Mouse (Mus musculus) MEL-GATA-1-ER (cell line): Measurements from ENCODE around the gene Zfp706.

Source experiments
- DNase-seq: peaks from one replicate; pipeline ENCODE4 v3.0.0-alpha.2; 2012; ENCODE audit warnings: low read depth; ENCODE audit errors: extremely low read depth

The Zfp706 gene

DNA sequence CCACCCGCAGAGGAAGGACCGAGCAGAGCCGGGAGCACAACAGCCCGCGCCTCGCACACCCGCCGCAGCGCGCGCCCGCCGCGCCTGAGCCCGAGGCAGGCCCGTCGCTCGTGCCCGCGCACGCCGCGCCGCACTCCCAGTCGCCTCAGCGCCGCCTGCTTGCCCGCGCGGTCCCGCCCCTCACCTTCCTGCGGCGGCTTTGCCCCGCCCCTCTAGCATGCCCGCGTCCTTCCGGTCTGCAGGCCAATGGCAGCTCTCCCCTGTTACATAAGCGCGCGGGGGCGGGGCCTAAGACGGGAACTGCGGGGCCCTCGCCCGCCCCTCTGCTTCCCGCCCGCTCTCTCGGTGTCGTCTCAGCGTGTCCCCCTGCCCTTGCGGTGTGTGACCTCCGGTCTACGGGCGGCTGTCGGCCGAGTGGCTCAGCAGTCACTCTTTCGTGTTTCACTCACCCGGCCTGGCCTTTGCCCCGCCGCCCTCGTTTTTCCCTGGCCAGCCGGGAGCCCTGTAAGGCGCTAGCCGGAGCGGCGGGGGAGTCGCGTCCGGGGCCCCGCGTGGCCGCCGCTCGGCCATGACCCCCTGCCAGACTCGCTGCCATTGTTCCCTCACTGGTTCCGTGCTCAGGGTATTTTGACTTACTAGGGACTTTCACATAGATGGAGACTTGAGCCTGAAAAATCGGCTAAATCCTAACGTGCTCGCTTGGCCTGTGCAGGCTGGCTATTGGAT, at the start of gene Zfp706:
Zfp706 (minus strand) TSS at position 541 of the 726 bp plus-strand sequence.
- DNase-seq = peak; percentile 91

DNA sequence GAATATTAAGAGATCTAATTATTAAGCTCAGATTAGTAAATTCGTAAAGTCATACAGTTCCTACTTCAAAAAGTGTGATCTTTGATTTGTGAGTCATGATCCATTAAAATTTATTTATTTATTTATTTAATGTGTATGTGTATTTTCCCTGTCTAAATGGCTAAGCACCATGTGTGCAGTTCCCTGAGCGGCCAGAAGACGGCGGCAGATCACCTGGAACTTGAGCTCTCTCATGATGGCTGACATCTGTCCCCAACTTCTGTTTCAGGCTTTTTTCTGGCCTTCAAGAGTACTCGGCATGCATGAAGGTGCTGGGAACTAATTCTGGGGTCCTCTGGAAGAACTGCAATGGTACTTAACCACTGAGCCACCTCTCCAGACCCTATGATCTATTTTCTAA, 47.0 kb upstream of the Zfp706 start:
- DNase-seq = peak; percentile 32

DNA sequence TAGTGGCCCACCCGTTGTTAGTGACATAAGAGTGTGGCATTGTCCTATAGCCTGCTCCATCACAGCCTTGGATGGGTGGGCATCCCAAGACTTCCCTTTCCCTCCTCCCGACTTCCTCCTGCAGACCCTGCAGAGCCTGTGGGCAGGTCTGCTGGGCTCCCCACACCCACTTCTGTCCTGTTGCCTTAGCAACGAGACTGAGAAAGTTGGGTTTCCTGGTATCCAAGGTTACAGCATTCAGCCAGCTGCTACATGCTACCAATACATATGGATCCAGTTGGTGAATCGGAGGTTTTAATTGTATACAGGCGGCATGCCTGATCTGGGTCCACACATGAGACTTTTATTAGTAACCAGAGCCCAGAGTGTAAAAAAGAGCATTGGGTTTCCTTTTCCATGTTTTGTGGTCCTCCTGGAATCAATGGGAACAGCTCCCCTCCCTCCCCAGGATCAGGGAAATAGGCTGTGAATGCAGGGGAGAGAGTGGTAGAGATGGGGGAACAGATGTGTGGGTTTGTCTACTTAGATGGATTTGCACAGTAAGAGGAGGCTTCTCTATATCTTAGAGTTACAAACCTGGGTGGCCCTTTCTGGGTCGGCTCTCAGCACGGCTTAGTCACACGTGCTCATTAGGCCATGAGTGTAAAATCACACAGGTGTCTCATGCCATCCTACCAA, 45.7 kb upstream of the Zfp706 start:
- no peak for DNase-seq

DNA sequence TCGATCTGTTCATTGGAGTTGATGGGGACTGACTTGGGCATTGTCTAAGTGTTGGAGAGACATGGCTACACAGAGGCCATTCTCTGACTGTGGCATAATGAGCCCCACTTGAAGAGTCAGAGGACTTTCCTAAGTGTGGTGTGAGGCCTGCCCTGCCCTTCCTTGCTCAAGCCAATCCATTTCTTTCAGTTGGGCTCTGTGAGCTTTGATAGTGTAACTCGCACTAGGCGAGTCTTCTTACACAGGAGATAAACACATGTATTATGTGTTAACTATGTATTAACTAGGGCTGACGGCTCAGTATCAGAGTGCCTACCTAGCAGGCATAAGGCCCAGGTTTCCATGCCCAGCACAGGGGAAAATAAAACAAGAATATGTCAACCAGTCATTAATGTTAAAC, 39.8 kb upstream of the Zfp706 start:
- no peak for DNase-seq

DNA sequence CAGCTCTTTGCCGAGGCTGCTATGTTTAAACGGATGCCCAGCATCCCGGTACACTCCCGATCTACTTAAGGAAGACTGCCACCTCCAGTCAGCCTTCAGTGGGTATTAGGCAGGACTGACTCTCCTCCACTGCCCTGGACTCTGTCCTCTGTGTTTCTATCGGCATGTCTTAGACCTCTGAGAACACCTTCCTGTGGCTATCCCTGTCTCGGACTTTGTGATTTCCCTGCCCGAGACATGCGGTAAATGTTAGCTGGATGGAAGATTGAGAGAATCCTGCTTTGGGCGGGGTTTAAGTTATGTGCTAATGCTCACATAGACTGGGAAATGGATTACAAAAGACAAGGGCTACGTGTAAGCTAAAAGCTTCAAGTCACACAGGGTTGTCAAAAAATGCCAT, 39.0 kb upstream of the Zfp706 start:
- DNase-seq = no peak

DNA sequence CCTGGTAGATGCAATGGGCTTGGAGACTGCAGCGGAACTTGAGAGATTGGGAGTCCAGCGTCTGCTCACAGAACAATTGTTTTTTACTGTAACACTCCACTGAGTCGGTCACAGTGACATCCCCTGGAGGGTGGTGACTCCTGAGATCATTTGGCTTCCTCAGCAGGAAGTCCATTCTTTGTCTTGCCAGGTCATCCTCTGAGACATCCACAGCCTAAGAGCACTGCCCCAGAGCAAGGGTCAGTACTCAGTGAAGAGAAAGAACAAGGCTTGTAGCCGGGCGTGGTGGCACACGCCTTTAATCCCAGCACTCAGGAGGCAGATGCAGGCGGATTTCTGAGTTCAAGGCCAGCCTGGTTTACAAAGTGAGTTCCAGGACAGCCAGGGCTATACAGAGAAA, 38.6 kb upstream of the Zfp706 start:
- no peak for DNase-seq

DNA sequence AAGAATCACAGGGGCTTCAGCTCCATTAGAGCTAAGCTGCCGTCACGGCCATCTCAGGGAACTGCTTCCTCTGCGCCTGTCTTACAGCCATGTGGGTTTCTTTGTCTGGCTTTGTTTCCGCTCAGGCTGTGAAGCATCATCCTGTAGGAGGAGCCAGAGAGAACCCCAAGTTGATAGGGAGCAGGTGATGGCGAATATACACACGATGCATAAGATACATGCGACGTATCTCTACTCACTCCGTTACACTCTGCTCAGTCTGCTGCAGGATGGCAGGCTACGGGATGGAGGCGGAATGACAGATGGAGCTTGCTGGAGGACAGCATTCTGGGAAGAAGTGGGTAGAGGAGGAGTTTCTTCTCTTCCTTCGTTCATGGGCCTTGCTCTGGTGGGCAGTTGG, 37.9 kb upstream of the Zfp706 start:
- no peak for DNase-seq

DNA sequence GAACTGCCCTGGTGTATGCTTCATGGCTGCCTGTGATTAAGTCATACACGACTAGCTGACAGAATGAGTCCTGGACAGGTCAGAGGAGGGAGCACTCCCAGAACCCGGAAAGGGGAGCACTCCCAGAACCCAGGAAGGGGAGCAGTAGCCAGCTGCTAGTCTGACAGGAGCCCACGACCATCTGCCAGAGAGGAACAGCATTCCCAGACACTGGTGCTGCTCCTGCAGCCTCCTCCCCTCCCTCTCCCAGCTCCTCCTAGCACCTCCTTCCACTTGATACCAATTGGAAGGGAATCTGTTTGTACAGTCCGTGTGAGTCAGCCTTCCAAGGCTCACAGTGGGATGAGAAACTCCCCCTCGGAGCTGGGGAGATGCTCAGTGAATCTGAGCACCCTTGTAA, 35.0 kb upstream of the Zfp706 start:
- DNase-seq = no peak

DNA sequence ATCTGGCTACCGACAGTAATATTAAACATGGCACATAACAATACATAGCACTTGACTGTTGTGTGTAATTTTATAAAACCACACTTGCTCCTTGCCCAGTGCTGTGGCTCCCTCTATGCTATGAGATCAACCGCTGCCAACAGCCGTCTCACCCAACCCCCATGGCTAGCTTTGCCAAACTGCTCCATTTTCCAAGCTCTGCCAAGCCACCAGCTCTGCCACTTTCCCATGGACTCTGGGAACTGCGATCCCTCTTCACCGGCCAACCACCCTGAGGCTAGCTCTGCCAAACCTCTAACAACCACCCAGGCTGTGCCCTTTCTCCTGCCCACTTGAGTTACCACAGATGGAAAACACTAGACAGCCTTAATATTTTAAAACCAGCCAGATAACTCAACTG, 33.6 kb upstream of the Zfp706 start:
- no peak for DNase-seq

DNA sequence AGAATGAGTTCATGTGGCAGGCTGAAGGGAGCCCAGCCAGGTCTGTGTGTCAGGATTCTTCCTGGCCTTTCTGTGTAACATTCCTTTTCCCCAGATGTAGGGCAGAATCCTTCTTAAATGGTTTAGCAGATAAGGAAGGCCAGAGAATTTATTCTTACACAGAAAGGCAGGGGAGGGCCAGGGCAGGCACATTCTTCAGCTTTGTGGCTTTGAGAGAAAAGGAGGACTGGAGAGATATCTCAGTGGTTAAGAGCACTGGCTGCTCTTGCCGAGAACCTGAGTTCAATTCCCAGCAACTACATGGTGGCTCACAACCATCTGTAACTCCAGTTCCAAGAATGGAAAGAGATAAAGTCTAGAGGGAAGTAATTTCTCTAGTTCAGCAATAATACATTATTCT, 31.1 kb upstream of the Zfp706 start:
- DNase-seq = peak; percentile 94

DNA sequence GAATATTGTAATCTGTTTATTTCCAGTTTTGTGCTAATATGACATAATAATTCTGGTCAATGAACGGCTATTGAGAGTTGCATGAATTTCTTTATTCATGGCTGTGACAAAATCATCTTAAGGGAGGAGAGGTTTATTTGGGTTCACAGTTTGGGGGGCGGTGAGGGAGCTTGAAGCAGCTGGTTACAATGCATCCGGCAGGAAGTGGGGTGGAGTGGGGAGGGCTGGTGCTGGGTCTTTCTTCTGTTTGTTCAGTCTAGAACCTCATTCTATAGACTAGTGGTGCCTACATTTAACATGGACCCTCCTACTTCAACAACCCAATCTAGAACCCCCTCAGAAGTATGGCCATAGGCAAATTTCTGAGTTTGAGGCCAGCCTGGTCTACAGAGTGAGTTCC, 30.1 kb upstream of the Zfp706 start:
- no peak for DNase-seq

DNA sequence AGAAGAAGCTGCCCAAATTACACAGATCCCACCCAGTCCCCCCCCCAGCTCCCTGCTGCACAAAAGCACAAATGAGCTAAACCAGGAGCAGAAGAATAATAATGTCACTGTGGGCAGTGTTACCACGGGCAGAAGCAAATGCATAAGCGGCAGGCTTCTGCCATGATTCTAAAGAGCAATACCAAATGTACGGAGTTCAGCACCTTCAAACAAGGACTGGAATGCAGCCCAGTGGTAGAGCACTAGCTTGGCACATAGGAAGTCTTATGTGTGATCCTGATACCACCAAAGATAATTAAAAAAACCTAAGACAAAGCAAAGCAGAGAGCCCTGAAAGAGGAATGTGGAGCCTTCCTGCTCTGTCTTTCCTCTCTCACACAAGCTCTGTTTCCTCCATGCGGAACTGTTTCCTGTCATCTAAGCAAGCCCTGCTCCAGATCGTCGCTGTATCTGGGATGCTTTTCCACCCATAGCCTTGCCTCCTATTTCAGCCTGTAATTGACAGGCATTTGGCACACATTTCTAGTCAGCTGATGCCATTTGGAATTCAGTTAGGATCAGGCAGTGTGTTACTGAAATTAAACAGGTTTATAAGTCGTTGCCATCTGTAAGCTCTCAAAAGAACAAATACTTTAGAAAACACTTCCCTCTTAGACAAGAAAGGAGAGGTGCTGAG, 29.0 kb upstream of the Zfp706 start:
- no peak for DNase-seq

DNA sequence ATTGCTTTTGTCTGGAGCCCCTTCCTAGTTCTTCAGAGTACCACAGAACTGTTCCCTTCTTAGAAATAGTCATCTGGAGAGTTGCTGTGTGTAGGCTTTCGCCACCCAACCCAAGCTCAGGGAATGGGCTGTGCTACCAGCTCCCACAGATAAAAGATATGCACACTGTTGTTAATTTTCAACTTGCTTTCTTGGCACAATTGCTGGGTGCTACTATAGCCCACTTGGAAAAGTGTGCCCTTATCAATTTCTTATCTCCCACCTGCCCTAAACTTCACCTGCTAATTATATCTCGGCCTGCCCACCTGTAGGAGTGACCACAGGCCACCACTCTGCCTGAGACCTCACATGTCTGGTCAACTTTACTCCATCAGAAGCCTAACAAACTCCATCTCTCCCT, 26.6 kb upstream of the Zfp706 start:
- DNase-seq = no peak

DNA sequence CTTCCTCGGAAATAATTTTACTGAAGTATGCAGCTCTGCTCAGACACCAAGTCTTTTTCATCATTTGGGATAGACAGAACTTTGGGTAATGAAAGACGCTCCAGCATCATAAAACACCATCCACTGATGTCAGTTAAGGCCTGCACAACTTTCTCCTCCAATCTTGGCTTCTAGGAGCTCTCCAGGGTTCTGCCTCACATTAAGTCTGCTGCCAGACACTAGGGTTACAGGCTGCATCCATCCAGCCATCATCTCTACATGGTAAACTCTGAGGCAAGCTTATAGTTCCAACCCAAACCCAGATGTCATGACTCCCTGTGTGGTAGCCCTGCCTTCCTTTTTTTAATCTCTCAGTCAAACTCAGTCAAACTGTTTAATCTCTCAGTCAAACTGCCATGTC, 25.9 kb upstream of the Zfp706 start:
- no peak for DNase-seq

DNA sequence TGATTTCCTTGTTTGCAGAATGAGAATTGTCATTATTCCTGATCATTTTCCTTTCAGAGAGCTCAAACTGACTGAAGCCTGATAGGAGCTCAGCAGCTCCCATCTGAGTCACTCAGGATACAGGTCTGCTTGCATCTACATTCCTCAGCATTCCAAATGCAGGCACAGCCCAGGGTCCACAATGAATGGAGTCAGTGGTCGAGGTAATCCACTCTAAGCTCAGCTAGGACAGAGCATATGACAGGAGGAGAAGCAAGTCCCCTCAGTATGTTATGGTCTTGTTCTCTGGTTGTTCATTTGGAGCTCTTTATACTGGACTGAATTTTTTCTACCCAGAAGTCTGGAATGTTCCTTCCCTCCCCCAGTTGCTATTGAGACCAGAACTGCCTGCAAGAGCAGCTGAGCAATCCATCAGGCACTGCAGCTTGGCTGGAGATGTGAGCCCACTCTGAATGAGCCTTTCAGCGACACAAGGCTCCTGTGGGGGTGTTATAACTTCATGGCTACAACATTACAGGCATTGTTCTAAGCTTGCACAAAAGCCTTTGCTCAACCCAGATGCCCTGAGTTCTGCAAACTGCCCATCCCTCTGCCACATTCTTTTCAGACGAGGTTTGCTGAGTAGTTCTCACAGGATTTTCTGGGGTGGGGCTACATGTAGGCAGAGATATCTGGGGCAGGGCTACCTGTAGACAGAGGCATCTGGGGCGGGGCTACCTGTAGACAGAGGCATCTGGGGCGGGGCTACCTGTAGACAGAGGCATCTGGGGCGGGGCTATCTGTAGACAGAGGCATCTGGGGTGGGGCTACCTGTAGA, 24.0 kb upstream of the Zfp706 start:
- no peak for DNase-seq

DNA sequence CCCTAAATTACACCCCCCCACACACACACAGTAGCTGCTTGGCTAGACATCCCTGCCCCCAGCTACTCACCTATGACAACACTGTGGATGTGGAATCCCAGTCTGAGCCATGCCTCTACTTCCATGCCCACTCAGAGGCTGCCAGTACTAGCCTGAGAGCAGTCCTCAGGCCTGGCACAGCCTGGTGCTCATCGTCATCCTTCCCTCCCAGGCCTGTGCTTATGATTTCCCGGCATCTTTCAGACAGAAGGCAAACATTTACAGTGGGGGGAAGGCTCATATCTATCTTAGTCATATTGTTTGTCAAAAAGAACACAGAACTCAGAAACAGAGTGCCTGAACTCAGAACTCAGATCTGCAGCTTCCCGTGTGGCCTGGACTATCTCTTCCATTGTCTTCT, 23.4 kb upstream of the Zfp706 start:
- DNase-seq = no peak

DNA sequence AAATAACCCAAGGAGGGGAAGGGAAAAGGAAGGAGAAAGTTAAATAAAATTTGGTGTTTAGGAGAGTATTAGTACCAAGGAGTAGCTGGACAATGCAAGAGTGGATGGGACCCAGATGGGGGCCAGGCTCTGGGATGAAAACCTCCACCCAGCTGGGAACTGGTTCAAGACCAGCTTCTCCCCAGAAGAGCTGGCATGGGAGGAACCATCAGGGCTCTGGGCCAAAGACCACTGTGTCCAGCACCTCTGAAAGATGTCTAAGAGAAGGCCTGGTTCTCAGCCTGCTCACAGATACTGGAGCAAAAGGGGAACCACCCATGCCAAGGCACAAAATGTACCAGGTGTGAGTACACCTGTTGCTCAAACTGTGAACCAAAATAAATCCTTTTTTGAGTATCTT, 20.4 kb upstream of the Zfp706 start:
- no peak for DNase-seq

DNA sequence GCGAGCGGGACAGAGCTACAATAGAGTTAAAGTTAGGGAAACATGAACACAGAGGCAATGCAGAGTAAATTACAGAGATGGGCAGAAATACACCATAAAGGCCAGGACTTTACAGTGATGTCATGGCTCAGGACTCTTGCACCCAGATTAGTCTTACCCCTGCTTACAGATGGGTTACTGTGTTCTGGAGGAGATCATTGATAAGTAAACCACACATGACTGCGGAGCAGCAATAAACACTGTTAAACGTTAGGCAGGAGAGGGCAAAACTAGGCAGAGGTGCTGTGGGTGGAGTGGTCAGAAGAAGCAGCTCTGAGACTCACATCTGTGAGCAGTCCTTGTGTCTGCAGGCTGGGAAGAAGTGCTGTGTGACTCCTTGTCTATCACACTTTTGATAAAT, 18.9 kb upstream of the Zfp706 start:
- DNase-seq = no peak

DNA sequence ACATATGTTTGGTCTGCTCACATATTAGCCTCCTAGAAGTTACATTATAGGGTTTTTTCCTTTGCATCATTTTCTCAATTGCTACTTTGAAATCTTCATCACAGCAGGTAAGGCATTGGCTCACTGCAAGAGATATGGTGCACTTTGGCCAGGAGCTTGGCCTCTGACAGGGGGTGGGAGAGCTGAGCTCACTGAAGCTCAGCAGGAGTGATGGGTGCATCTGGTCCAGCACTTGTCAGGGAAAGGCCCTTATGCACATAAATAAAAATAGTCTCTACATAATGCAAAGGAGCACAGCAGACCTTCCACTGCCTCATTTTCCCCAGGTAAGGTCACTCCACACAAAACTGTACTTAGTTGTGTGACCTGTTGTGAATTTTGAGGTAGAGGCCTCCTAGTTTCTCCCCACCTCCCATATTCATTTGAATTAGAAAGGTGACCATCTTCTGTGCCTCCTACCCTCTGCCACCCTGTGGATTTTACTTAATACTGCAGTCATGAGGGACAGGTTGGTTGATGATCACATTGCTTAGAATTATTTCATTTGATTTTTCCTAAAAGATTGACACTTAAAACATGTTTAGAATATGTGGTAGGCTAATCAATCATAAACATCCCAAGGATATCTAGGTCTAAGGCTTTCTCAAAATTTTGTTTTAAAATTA, 13.1 kb upstream of the Zfp706 start:
- no peak for DNase-seq

DNA sequence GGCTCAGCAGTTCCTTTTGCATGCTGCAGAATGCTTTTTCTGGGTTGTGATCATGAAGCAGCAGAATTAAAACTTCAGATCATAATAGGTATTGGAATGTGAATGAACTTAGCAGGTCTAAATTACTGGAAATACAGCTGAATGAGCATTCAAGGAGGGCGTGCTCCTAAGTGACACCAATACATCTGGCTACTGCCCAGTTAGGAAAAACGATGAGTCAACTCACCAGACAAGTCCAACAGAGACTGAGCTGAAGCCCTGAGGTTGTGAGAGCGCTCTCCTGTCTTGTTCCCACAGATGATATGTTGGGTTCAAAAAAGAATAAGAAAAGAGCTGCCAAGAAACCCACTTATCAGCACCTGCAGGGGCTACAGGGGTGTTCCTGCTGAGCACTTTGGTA, 11.9 kb upstream of the Zfp706 start:
- no peak for DNase-seq

DNA sequence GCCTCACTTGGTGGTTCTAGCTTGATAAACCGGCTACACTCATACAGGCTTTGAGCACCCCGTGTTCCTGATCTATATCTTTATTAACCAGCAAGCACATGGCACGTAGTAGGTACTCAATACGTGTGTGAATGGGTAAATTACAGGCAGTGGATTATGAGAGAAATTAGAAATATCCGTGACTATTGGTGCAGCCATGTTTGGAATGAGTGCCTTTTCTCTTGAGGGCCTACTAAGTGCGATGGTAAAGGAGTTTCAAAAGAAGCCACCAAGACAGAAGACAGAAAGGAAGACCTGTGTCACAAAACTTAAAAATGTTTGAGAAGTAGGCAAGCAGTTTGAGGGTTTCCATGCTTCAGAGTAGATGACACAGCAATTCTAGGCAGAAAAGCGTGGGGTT, 4.3 kb upstream of the Zfp706 start:
- no peak for DNase-seq
